Mouse (Mus musculus) small intestine, adult 2 months (tissue): Measurements from ENCODE around the gene Olfr1039.

Experiments used
- CTCF ChIP-seq: fragments of 200-500 bp; IDR thresholded peaks from 2 replicates; pipeline ENCODE4 v1.5.1; 2012; ENCODE audit warnings: low read depth, mild to moderate bottlenecking, control low read depth, inconsistent platforms, low read length, moderate library complexity, mixed read lengths; ENCODE audit not compliant: insufficient replicate concordance, insufficient read length; ENCODE audit errors: extremely low read depth
- POLR2A ChIP-seq: fragments of 200-500 bp; IDR thresholded peaks from 2 replicates; pipeline ENCODE4 v1.6.1; 2012; ENCODE audit warnings: low read depth, mild to moderate bottlenecking, control low read depth, inconsistent platforms, low read length, moderate library complexity

DNA sequence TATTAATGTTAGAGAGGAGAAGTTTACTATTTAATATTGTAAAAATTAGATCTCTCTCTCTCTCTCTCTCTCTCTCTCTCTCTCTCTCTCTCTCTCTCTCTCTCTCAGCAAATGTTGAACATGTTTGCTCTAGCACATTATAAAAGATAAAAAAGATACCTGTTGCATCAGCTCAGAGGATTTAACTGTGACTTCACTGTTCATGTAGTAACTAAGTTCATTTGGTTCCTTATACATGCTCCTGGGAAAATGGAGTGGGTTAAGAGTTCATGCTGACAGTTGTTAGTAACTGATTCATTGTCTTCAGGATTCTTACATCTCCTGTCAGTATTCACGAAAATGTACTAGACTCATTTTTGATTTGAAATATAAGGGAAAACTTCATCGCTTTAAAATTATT is 31.7 kb upstream of the Olfr1039 start, which contains the start of gene Olfr1043:
- TF ChIP-seq POLR2A (no peak), CTCF (no peak)
